Mouse (Mus musculus) heart, embryonic 10.5 days (tissue): Measurements from ENCODE around the gene Naa80. TPM values are rescaled to one million over a fixed set of nuclear protein-coding genes. Genes with fewer than 3 reads are reported as not detected.
A peak's percentile ranks its signal among the peaks of the same experiment; 100 is the strongest.
"Not testable (repeated sequence)": the region's sequence is repeated elsewhere in the genome, so short reads cannot be mapped to it uniquely, and the experiment has no call there.

Experiments used
- DNase-seq: peaks from one replicate; pipeline ENCODE4 v3.0.0-alpha.2; 2017; ENCODE audit warnings: low spot score
- H3K27ac ChIP-seq: fragments of 300-500 bp; sonication (generic); 2 replicates; pipeline ENCODE4 v1.5.1; 2016; ENCODE audit warnings: mild to moderate bottlenecking
- H3K27me3 ChIP-seq: fragments of 300-500 bp; sonication (generic); 2 replicates; pipeline ENCODE4 v1.6.1; 2016; ENCODE audit warnings: mild to moderate bottlenecking; ENCODE audit not compliant: poor library complexity, insufficient read depth, severe bottlenecking
- H3K36me3 ChIP-seq: fragments of 300-500 bp; sonication (generic); 2 replicates; pipeline ENCODE4 v1.6.1; 2016; ENCODE audit warnings: mild to moderate bottlenecking, moderate library complexity
- H3K4me1 ChIP-seq: fragments of 300-500 bp; sonication (generic); 2 replicates; pipeline ENCODE4 v1.6.1; 2016; ENCODE audit warnings: mild to moderate bottlenecking
- H3K4me3 ChIP-seq: fragments of 300-500 bp; sonication (generic); 2 replicates; pipeline ENCODE4 v1.5.1; 2016; ENCODE audit warnings: mild to moderate bottlenecking, moderate library complexity
- H3K9me3 ChIP-seq: fragments of 300-500 bp; sonication (generic); 2 replicates; pipeline ENCODE4 v1.6.1; 2016; ENCODE audit warnings: mild to moderate bottlenecking, moderate library complexity
- WGBS: fragments of 180-500 bp; shearing (Covaris S2); methylation state at CpG from one replicate; pipeline ENCODE4 v1.1.7; 2016; 5-methylcytosine and 5-hydroxymethylcytosine counted together
- polyA plus RNA-seq: library from polyadenylated mRNA; unstranded; fragments of >200 nt; fragmentation: Nextera tagmentation; extraction: Ambion mirVana; gene quantifications from 2 replicates; pipeline ENCODE4 v1.2.1, GENCODE M21; 2016

The Naa80 gene
- polyA plus RNA-seq, 1 experiment from 2014 or later: 15.3 TPM

DNA sequence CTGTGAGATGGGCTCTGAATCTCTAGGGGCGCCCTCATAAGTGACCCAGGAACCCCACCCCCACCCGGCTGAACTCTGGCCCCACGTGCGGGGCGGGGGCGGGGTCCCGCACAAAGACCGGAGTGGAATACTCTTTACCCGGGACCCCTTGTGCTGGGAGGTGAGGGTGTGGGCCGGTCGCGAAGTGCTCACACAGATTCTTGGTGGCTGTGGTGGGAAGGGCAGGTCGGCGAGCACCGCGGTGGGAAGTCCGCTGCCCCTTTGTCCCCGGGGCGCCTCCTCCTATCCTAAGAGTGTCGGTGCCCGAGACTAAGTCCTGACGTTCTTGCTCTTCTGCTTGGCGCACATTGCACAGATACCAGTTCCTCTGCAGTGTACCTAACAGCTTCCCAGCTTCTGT lies 9.4 kb upstream of the Naa80 start:
- Histone ChIP-seq H3K36me3 (peaks cover 51% of the 10 kb centered on the region), H3K27me3 (no peaks in the 10 kb centered on the region), H3K4me1 (peaks cover 66% of the 10 kb centered on the region), H3K27ac (peak overlapping the region; percentile 97), H3K9me3 (no peaks in the 10 kb centered on the region), H3K4me3 (peak overlapping the region; percentile 81)
- no peak for DNase-seq
- under 1% methylated on average over 23 of the region's 23 CpGs for WGBS

DNA sequence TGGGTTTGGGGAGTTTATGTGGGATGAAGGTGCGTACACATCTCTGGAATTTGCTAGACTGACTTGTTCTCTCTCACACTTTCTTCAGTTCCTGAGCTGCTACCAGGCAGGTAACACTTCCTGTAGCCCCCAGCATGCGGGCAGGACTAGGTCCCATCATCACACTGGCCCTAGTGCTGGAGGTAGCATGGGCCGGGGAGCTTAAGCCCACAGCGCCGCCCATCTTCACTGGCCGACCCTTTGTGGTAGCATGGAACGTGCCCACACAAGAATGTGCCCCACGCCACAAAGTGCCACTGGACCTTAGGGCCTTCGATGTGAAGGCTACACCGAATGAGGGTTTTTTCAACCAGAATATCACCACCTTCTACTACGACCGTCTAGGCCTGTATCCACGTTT lies 8.7 kb upstream of the Naa80 start:
- Histone ChIP-seq H3K36me3 (peaks cover 51% of the 10 kb centered on the region), H3K4me3 (peak overlapping the region; percentile 81), H3K27ac (peak overlapping the region; percentile 97), H3K4me1 (peaks cover 64% of the 10 kb centered on the region), H3K27me3 (no peaks in the 10 kb centered on the region), H3K9me3 (no peaks in the 10 kb centered on the region)
- WGBS: 53% methylated on average over 13 of the region's 13 CpGs
- no peak for DNase-seq

- WGBS: 60% methylated on average over 21 of the region's 21 CpGs
Measured at GRCm38 (mm10) chr9:107570845-107571244, 7.8 kb upstream of the Naa80 start.

GRCm38 (mm10) chr9:107571534-107572326 lies 7.0 kb upstream of the Naa80 start:
- H3K4me3 ChIP-seq: peak overlapping the region; percentile 81
- no peak for DNase-seq
- peaks cover 44% of the 10 kb centered on the region for H3K36me3 ChIP-seq
- WGBS: 88% methylated on average over 22 of the region's 22 CpGs
- H3K27ac ChIP-seq: peak overlapping the region; percentile 97; the same call in 1 of the 2 replicates
- peaks cover 60% of the 10 kb centered on the region for H3K4me1 ChIP-seq
- H3K27me3 ChIP-seq: no peaks in the 10 kb centered on the region
- H3K9me3 ChIP-seq: no peaks in the 10 kb centered on the region

More at GRCm38 (mm10) chr9:107570845-107571244, 7.8 kb upstream of the Naa80 start:
- peak; percentile 84 for DNase-seq
- Histone ChIP-seq H3K9me3 (no peaks in the 10 kb centered on the region), H3K4me1 (peaks cover 62% of the 10 kb centered on the region), H3K27me3 (no peaks in the 10 kb centered on the region), H3K36me3 (peaks cover 44% of the 10 kb centered on the region), H3K27ac (peak overlapping the region; percentile 97; the same call in 1 of the 2 replicates), H3K4me3 (peak overlapping the region; percentile 81)

- Histone ChIP-seq H3K4me1 (peaks cover 60% of the 10 kb centered on the region), H3K27me3 (no peaks in the 10 kb centered on the region), H3K9me3 (no peaks in the 10 kb centered on the region), H3K27ac (no peak overlapping the region), H3K36me3 (peaks cover 44% of the 10 kb centered on the region), H3K4me3 (no peak overlapping the region)
- DNase-seq: no peak
- WGBS: 98% methylated on average over 2 of the region's 2 CpGs
Measured at GRCm38 (mm10) chr9:107572327-107572662, 6.4 kb upstream of the Naa80 start.

- DNase-seq, H3K27ac ChIP-seq, H3K27me3 ChIP-seq, H3K4me3 ChIP-seq, H3K9me3 ChIP-seq: not testable (repeated sequence)
- peaks cover 44% of the 10 kb centered on the region for H3K36me3 ChIP-seq
- 79% methylated on average over 6 of the region's 6 CpGs for WGBS
- H3K4me1 ChIP-seq: peaks cover 61% of the 10 kb centered on the region
Measured at GRCm38 (mm10) chr9:107573774-107574173, 4.9 kb upstream of the Naa80 start.

DNA sequence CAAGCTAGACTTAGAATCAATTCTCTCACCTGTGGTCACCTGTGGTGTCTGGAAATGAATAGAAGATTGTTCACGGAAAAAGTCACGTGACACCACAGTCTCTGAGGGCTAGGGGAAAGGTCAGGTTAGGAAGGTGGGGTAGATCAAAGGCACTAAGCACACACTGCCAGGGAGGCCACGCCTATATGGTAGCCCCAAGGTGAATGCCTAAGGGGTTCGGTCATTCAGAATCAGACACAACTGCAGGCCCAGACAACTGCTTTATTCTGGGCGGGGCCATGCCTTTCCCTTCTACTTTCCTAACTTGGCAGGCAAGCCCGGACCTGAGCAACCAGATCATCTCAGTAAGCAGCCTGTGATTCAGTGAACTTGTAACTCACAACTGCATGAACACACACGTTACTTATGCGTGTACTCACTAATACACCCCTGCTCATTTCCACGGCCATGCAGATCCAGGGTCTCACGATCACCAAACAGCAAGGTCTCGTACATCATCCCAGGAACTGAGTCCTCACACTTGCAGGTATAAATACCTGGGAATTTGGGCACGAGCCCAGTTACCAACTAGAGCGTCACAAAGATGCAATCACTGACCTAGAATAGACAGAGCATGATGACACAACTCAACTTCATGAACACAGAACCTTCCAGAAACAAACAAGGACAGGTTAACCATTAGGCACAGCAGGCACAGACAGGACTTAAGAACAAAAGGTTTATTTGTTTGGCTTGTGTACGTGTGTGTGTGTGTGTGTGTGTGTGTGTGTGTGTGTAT lies 2.9 kb upstream of the Naa80 start:
- Histone ChIP-seq H3K36me3 (peaks cover 38% of the 10 kb centered on the region), H3K27ac (peak overlapping the region; percentile 8), H3K4me1 (peaks cover 59% of the 10 kb centered on the region), H3K4me3 (no peak overlapping the region; the same call in 1 of the 2 replicates), H3K27me3 (no peaks in the 10 kb centered on the region), H3K9me3 (no peaks in the 10 kb centered on the region)
- WGBS: 86% methylated on average over 14 of the region's 14 CpGs
- no peak for DNase-seq

GRCm38 (mm10) chr9:107576357-107577107 lies 2.2 kb upstream of the Naa80 start, which contains the start of gene Hyal1:
TSS of gene Hyal1 (plus strand) at chr9:107576927.
- DNase-seq: peak; percentile 95
- H3K4me1 ChIP-seq: peaks cover 58% of the 10 kb centered on the region
- H3K4me3 ChIP-seq: peak within 1 kb of the TSS; percentile 54
- no peaks in the 10 kb centered on the region for H3K9me3 ChIP-seq
- peak within 1 kb of the TSS; percentile 8 for H3K27ac ChIP-seq
- H3K27me3 ChIP-seq: no peaks in the 10 kb centered on the region
- WGBS: 24% methylated on average over 16 of the region's 16 CpGs
- H3K36me3 ChIP-seq: peaks cover 31% of the 10 kb centered on the region

DNA sequence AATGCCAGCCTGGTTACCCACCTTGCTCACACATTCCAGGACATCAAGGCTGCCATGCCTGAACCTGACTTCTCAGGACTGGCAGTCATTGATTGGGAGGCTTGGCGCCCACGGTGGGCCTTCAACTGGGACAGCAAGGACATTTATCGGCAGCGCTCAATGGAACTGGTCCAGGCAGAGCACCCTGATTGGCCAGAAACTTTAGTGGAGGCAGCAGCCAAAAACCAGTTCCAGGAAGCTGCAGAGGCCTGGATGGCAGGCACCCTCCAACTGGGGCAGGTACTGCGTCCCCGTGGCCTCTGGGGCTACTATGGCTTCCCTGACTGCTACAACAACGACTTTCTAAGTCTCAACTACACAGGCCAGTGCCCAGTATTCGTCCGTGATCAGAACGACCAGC lies 816 bp upstream of the Naa80 start:
- Histone ChIP-seq H3K4me3 (no peak overlapping the region), H3K27ac (no peak overlapping the region), H3K9me3 (no peaks in the 10 kb centered on the region), H3K27me3 (no peaks in the 10 kb centered on the region), H3K4me1 (peaks cover 63% of the 10 kb centered on the region), H3K36me3 (peaks cover 21% of the 10 kb centered on the region)
- 88% methylated on average over 10 of the region's 10 CpGs for WGBS
- DNase-seq: no peak

DNA sequence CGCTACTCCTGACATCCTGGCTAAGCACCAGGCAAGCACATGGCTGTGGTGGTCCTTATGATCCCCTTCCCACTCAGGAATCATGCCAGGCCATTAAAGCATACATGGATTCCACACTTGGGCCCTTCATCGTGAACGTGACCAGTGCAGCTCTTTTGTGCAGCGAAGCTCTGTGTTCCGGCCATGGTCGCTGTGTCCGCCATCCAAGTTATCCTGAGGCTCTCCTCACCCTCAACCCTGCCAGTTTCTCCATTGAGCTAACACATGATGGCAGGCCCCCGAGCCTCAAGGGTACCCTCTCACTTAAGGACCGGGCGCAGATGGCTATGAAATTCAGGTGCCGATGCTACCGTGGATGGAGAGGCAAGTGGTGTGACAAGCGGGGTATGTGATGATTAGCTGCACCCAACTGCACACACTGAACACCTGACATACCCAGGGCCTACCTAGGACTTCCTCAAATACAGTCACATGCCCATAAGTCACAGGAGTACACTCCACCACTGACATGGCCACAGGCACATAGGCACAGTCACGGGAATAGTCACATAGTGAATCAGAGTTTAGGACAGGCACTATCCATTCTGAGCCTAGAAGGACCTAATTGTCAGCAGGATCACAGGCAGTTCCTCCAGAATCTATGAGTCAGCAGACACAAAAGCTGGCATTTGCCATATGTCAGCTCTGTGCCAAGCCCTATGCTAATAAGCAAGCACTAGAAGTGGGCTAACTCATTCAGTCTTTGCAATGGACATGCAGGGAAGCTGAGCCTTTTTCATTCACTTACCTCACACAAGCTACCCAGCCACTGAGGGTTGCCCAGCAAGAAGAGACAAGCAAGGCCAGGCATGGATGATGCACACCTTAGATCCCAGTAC lies 575 bp downstream of the Naa80 start:
- peaks cover 67% of the 10 kb centered on the region for H3K4me1 ChIP-seq
- WGBS: 90% methylated on average over 14 of the region's 14 CpGs
- H3K4me3 ChIP-seq: no peak overlapping the region
- H3K36me3 ChIP-seq: peaks cover 21% of the 10 kb centered on the region
- no peaks in the 10 kb centered on the region for H3K27me3 ChIP-seq
- H3K9me3 ChIP-seq: no peaks in the 10 kb centered on the region
- DNase-seq: no peak
- 0 out of 2 replicates have a peak overlapping the region, but pooled peaks have one; percentile 25 for H3K27ac ChIP-seq

DNA sequence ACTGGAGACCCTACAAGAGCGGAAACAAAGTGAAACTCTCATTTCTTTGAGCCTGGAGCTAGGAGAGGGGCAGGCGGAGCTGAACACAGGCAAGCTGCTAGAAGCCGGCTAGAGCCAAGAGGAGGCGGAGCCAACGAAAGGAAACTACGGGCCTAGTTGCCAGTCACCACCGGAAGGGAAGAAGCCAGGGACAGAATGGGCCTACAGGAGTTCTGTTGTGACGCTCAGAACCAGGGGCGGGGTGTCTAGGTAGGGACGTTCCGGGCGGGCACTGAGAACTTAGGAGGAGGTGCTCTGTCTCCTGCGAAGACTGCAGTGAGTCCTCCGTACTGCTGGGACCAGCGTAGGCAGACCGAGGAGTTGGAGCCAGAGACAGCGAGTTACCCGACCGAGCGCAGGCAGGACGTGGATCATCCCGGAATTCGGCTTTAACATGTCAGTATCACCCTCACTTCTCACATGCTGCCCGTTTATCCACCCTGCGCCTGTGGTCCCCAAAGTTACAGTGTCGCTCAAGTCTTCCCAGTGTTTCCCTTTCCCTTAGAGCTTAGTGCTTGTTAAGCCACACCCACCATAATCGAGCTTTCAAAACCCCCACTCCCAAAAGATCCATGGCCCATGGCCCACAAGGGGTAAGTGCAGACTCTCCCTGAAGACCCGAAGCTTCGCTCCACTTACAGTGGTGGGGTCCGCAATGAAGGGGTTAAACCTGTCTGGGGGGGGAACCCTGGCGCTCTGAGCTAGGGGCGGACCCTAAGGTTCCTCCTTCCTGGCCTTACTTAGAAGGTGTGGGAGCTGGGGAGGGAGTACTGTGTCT lies 2.0 kb downstream of the Naa80 start, which contains the start of gene Hyal3:
TSS of gene Hyal3 (plus strand) at position 318 of the 817 bp plus-strand sequence.
- Histone ChIP-seq H3K27ac (peak within 1 kb of the TSS; percentile 94), H3K4me3 (peak within 1 kb of the TSS; percentile 82), H3K36me3 (peaks cover 21% of the 10 kb centered on the region), H3K27me3 (no peaks in the 10 kb centered on the region), H3K4me1 (peaks cover 63% of the 10 kb centered on the region), H3K9me3 (no peaks in the 10 kb centered on the region)
- DNase-seq: peak; percentile 95
- under 1% methylated on average over 32 of the region's 32 CpGs for WGBS
